Mouse (Mus musculus) CH12.LX (cell line): ENCODE measurements around the gene Neurod2. TPM values are rescaled to one million over a fixed set of nuclear protein-coding genes. Genes with fewer than 3 reads are reported as not detected.

ENCODE experiments used
- DNase-seq: peaks from one replicate; pipeline ENCODE4 v3.0.0-alpha.2; 2013; ENCODE audit errors: extremely low read depth
- H3K27ac ChIP-seq: 2 replicates; pipeline ENCODE4 v1.5.1; 2012; ENCODE audit warnings: low read depth, mild to moderate bottlenecking, control low read depth, moderate library complexity; ENCODE audit not compliant: insufficient read depth
- H3K27me3 ChIP-seq: replicated peaks from 2 replicates; pipeline ENCODE3; 2012; ENCODE audit warnings: inconsistent platforms
- H3K36me3 ChIP-seq, 2 experiments: replicated peaks in 1 of 2; 2 replicates each; pipeline versions ENCODE3 to v1.6.1; 2012; ENCODE audit warnings: inconsistent platforms in 1 of 2, low read length in 1 of 2, mild to moderate bottlenecking in 1 of 2, mixed read lengths in 1 of 2, moderate library complexity in 1 of 2; ENCODE audit not compliant: control insufficient read depth in 1 of 2, insufficient read depth in 1 of 2
- H3K4me1 ChIP-seq, 2 experiments: 2 replicates each; pipeline ENCODE4 v1.6.1; 2012; ENCODE audit warnings: inconsistent platforms in 1 of 2, moderate library complexity in 1 of 2; ENCODE audit not compliant: insufficient read depth in 2 of 2, control insufficient read depth in 1 of 2
- H3K4me2 ChIP-seq: 2 replicates; pipeline ENCODE4 v1.6.1; 2012; ENCODE audit warnings: low read depth, mild to moderate bottlenecking, control low read depth; ENCODE audit not compliant: poor library complexity, insufficient read depth, severe bottlenecking
- H3K4me3 ChIP-seq, 3 experiments: fragments of 150-350 bp in 1 of 3; sonication (generic) in 1 of 3; replicated peaks in 1 of 3; 2 replicates each; pipeline versions ENCODE3 to v1.5.1; 2011 to 2012; ENCODE audit warnings: low read depth in 2 of 3, low read length in 2 of 3, mild to moderate bottlenecking in 2 of 3, moderate library complexity in 2 of 3, control low read depth in 1 of 3, improper control_type of control experiment in 1 of 3, inconsistent platforms in 1 of 3, mixed read lengths in 1 of 3; ENCODE audit not compliant: poor library complexity in 1 of 3
- H3K79me2 ChIP-seq: replicated peaks from 2 replicates; pipeline ENCODE4 v1.6.1; 2012; ENCODE audit warnings: mild to moderate bottlenecking, moderate library complexity; ENCODE audit not compliant: control insufficient read depth, poor library complexity, insufficient read depth, severe bottlenecking; ENCODE audit errors: extremely low read depth
- H3K9ac ChIP-seq: 2 replicates; pipeline ENCODE4 v1.6.1; 2012; ENCODE audit warnings: low read depth, mild to moderate bottlenecking, control low read depth, moderate library complexity; ENCODE audit not compliant: insufficient read depth
- H3K9me3 ChIP-seq: replicated peaks from 2 replicates; pipeline ENCODE3; 2012; ENCODE audit warnings: low read length, inconsistent platforms, mixed read lengths
- CTCF ChIP-seq, 2 experiments: IDR thresholded peaks in 1 of 2; conservative IDR thresholded peaks in 1 of 2; 2 replicates each; pipeline ENCODE4 v1.5.1; 2011 to 2012; ENCODE audit warnings: low read depth in 2 of 2, low read length in 2 of 2, improper control_type of control experiment in 1 of 2, inconsistent platforms in 1 of 2, mild to moderate bottlenecking in 1 of 2, moderate library complexity in 1 of 2
- E2F4 ChIP-seq: IDR thresholded peaks from 2 replicates; pipeline ENCODE4 v1.6.1; 2011; ENCODE audit warnings: low read depth, low read length, improper control_type of control experiment; ENCODE audit not compliant: insufficient replicate concordance
- ELF1 ChIP-seq: IDR thresholded peaks from 2 replicates; pipeline ENCODE4 v1.6.1; 2014; ENCODE audit warnings: low read depth, mild to moderate bottlenecking, inconsistent platforms, low read length, improper control_type of control experiment
- GABPA ChIP-seq: IDR thresholded peaks from 2 replicates; pipeline ENCODE4 v1.6.1; 2012; ENCODE audit warnings: low read depth, low read length, improper control_type of control experiment, inconsistent platforms; ENCODE audit not compliant: insufficient replicate concordance
- IRF4 ChIP-seq: IDR thresholded peaks from 2 replicates; pipeline ENCODE4 v1.6.1; 2014; ENCODE audit warnings: low read depth, mild to moderate bottlenecking, inconsistent platforms, low read length, improper control_type of control experiment
- JUN ChIP-seq: IDR thresholded peaks from 2 replicates; pipeline ENCODE4 v1.6.1; 2011; ENCODE audit warnings: low read depth, mild to moderate bottlenecking, low read length, improper control_type of control experiment, moderate library complexity; ENCODE audit not compliant: insufficient read depth
- JUND ChIP-seq: conservative IDR thresholded peaks from 2 replicates; pipeline ENCODE4 v1.6.1; 2011; ENCODE audit warnings: low read depth, low read length, improper control_type of control experiment
- KAT2A ChIP-seq: IDR thresholded peaks from 2 replicates; pipeline ENCODE4 v1.6.1; 2012; ENCODE audit warnings: low read length, improper control_type of control experiment, inconsistent platforms; ENCODE audit not compliant: insufficient replicate concordance
- MAFK ChIP-seq: IDR thresholded peaks from 2 replicates; pipeline ENCODE4 v1.6.1; 2011; ENCODE audit warnings: low read length, improper control_type of control experiment; ENCODE audit not compliant: insufficient replicate concordance
- MEF2A ChIP-seq: IDR thresholded peaks from 2 replicates; pipeline ENCODE4 v1.6.1; 2014; ENCODE audit warnings: low read depth, mild to moderate bottlenecking, inconsistent platforms, low read length, improper control_type of control experiment, borderline replicate concordance
- MXI1 ChIP-seq: IDR thresholded peaks from 2 replicates; pipeline ENCODE4 v1.6.1; 2011; ENCODE audit warnings: mild to moderate bottlenecking, low read depth, low read length, improper control_type of control experiment
- MYC ChIP-seq: IDR thresholded peaks from 2 replicates; pipeline ENCODE4 v1.6.1; 2011; ENCODE audit warnings: low read depth, mild to moderate bottlenecking, improper control_type of control experiment, low read length
- NELFE ChIP-seq: IDR thresholded peaks from 2 replicates; pipeline ENCODE4 v1.6.1; 2011; ENCODE audit warnings: low read depth, low read length, improper control_type of control experiment
- NRF1 ChIP-seq: IDR thresholded peaks from 2 replicates; pipeline ENCODE4 v1.6.1; 2014; ENCODE audit warnings: low read depth, mild to moderate bottlenecking, inconsistent platforms, low read length, improper control_type of control experiment, moderate library complexity
- POLR2A ChIP-seq: IDR thresholded peaks from 2 replicates; pipeline ENCODE4 v1.6.1; 2011; ENCODE audit warnings: low read depth, mild to moderate bottlenecking, improper control_type of control experiment, low read length
- POLR2AphosphoS2 ChIP-seq: IDR thresholded peaks from 2 replicates; pipeline ENCODE4 v1.6.1; 2011; ENCODE audit warnings: low read depth, low read length, improper control_type of control experiment
- RAD21 ChIP-seq: IDR thresholded peaks from 2 replicates; pipeline ENCODE4 v1.6.1; 2011; ENCODE audit warnings: low read depth, mild to moderate bottlenecking, low read length, improper control_type of control experiment, moderate library complexity
- TBP ChIP-seq: conservative IDR thresholded peaks from 2 replicates; pipeline ENCODE4 v1.6.1; 2011; ENCODE audit warnings: low read depth, low read length, improper control_type of control experiment
- TCF12 ChIP-seq: IDR thresholded peaks from 2 replicates; pipeline ENCODE4 v1.6.1; 2014; ENCODE audit warnings: low read depth, mild to moderate bottlenecking, inconsistent platforms, low read length, improper control_type of control experiment
- ZMIZ1 ChIP-seq: IDR thresholded peaks from 2 replicates; pipeline ENCODE4 v1.6.1; 2012; ENCODE audit warnings: low read depth, mild to moderate bottlenecking, inconsistent platforms, low read length, improper control_type of control experiment
- ZNF384 ChIP-seq: IDR thresholded peaks from 2 replicates; pipeline ENCODE4 v1.6.1; 2012; ENCODE audit warnings: low read depth, low read length, improper control_type of control experiment, inconsistent platforms
- dilution Hi-C: fragments of 300-500 bp; cut with MboI; formaldehyde crosslinking; loops from 2 replicates; pipeline ENCODE4 v1.14.3; 2020; ENCODE audit warnings: low sequenced_read_pairs; ENCODE audit not compliant: extremely low pct_unique_long_range_greater_than_20kb, extremely low pct_ligation_motif_present
- in situ Hi-C: fragments of 300-500 bp; cut with MboI; formaldehyde crosslinking; loops from 3 replicates; pipeline ENCODE4 v1.14.3; 2019; ENCODE audit warnings: low sequenced_read_pairs, low pct_ligation_motif_present, low pct_unique_long_range_greater_than_20kb, mixed read lengths
- polyA plus RNA-seq: library from polyadenylated mRNA; unstranded; fragments of >175 nt; gene quantifications from 2 replicates; pipeline ENCODE4 v1.2.1, GENCODE M21; 2012; ENCODE audit warnings: low read depth; ENCODE audit not compliant: insufficient read length
- total RNA-seq, 2 experiments: library from RNA; depleted of rRNA; stranded (reverse); fragments of 300-350 nt in 1 of 2; fragments of >200 nt in 1 of 2; gene quantifications; 2 replicates each; pipeline ENCODE4 v1.2.3; 2012 to 2014

Neurod2 gene
- total and polyA plus RNA-seq, 3 experiments: not detected

DNA sequence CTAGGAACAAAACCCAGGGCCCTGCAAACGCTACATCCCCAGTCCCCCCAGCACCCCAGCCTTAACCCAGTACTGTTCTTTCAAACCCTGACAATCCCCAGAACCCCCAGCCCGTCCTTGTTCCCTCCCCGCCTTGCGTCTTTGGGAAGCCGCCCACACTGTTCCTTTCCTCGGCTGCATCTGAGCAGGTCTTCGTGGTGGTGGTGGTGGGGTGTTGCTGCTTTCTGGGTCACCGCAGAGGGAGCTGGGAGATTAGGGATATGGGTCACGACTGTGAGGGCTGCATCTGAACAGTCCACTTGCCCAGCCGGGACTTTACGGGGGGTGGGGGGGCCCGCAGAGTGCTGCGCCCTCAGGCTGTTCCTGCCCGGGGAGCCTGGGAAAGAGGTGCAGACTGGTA, 25.0 kb upstream of the Neurod2 start:
- Histone ChIP-seq H3K27ac (no peak overlapping the region), H3K9ac (no peak overlapping the region), H3K4me1 (peaks cover 7 to 32% of the 10 kb centered on the region in 2 experiments), H3K4me3 (no peak overlapping the region), H3K79me2 (peaks cover 7% of the 10 kb centered on the region), H3K27me3 (peaks cover 73% of the 10 kb centered on the region), H3K36me3 (peaks cover 0 to under 1% of the 10 kb centered on the region in 2 experiments), H3K9me3 (no peaks in the 10 kb centered on the region), H3K4me2 (no peak overlapping the region)
- in situ Hi-C loops (no loop called here), dilution Hi-C loops (no loop called here)
- no peak for DNase-seq
- no peak for TF ChIP-seq POLR2AphosphoS2
- no peak for TF ChIP-seq ZMIZ1
- TF ChIP-seq CTCF (conservative IDR thresholded peaks at IDR 0.05 in 1 of 2, IDR thresholded peaks at IDR 0.05 in 1 of 2; ENCODE audit: low read depth in 2 of 2, low read length in 2 of 2): no peak
- no peak for TF ChIP-seq E2F4
- no peak for TF ChIP-seq RAD21
- TF ChIP-seq POLR2A: no peak
- TF ChIP-seq MEF2A: no peak
- no peak for TF ChIP-seq MYC
- TF ChIP-seq KAT2A: no peak
- no peak for TF ChIP-seq GABPA

DNA sequence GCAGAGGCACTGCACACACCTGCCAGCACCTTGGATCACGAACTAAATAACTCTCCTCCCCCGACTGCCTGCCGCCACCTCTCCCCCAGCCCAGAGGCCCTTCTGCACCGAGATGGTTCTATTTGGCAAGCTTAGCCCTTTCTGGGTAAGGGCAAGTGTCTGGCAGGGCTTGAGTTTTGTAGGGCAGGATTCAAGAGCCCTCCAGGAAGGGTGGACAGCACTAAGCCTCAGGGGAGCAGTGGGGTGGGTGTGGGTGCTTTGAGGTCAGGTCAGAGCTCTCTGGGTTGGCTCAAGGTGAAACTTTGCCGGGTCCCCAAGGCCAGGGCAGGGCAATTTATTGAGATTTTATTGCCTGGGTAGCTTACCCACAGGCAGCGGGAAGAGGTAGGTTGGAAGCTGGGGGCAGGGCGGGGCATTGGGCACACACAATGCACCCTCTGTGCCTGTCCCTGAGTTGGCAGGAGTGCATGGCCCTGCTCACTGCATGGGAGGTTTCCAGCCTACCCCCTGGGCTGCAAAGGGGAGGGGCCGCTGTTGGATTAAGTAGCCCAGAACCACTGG, 24.3 kb upstream of the Neurod2 start:
- H3K4me1 ChIP-seq: peaks cover 4 to 25% of the 10 kb centered on the region in 2 experiments
- H3K36me3 ChIP-seq: no peaks in the 10 kb centered on the region
- H3K27me3 ChIP-seq: peaks cover 80% of the 10 kb centered on the region
- TF ChIP-seq RAD21: no peak
- no peak for TF ChIP-seq JUND
- no peak for TF ChIP-seq POLR2AphosphoS2
- TF ChIP-seq NELFE: no peak
- no peak for TF ChIP-seq TCF12
- no peak for TF ChIP-seq JUN
- TF ChIP-seq NRF1: no peak
- TF ChIP-seq ELF1: no peak
- TF ChIP-seq TBP: no peak
- TF ChIP-seq MXI1: no peak
- TF ChIP-seq ZNF384: no peak
- no peak for TF ChIP-seq IRF4
- no peak for TF ChIP-seq MAFK
- H3K9ac ChIP-seq: no peak overlapping the region
- no peaks in the 10 kb centered on the region for H3K79me2 ChIP-seq
- no peak for DNase-seq
- no peak overlapping the region for H3K4me3 ChIP-seq
- H3K27ac ChIP-seq: no peak overlapping the region
- in situ Hi-C loops: no loop called here
- H3K4me2 ChIP-seq: no peak overlapping the region
- no peaks in the 10 kb centered on the region for H3K9me3 ChIP-seq
- dilution Hi-C loops: no loop called here
